Mouse (Mus musculus) T-helper 1 cell (primary cell): ENCODE measurements around the gene Sorbs1.

Experiments
- in situ Hi-C: fragments of 300-600 bp; cut with MboI, MseI; formaldehyde crosslinking; loops from one replicate; pipeline ENCODE4 v1.15.1; 2025; ENCODE audit warnings: high pct_unique_total_duplicates

The Sorbs1 gene

DNA sequence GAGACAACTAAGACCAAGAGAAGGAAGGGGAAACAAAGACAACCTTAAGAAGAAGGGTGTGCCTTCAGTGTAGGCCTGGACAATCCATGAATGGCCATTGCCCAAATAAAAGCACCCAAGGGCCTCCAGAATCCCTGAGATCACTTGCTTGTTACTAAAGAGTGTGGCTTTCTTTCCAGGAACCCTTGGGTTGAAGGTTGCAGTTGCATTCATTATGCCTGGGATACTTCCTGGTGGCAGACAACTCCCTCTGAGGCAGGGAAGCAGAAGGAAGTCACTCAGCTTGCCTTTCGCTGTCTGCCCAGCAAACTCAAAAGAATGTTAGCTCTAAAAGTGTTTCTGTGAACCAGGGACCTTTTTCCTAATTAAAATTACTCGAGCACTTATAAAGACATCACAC lies 164.9 kb downstream of the Sorbs1 start:
- in situ Hi-C loops: no loop called here

DNA sequence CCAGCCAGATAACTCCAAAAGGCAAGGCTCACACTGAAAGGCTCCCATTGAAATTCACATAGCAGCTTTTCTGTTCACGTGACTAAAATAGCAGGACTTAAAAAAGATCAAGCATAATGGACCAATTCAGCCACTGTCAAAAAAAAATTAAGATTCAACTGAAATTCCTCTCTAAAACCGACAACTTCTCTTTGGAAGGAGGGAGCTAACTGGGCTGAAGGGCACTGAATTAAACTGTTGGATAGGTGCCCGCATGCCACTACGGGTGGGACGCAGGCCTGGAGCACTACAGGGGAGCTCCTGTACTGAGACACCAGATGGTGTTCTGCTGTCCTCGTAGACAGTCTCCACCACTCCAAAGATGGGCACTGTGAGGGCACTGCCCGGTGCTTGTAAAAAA lies 165.4 kb downstream of the Sorbs1 start:
- in situ Hi-C loops: no loop called here

DNA sequence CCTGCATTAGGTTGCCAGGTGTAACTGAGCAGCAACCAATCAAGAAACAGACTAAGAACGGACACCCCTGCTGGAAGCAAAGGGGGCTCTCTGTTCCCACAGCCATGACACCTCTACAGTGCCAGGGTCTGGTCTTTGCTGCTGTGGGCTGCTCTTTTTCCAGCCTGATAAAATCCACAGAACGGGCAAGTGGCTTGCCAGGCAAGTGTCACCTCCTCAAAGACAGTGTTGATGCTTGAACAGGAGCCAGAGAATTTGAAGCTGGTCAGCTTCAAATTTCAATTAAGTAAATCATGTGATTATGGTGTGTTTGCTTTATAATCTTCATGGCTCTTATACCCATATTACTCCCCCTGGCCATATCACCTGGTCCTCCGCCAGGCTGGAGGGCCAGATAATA lies 166.7 kb downstream of the Sorbs1 start:
- in situ Hi-C loops: no loop called here

DNA sequence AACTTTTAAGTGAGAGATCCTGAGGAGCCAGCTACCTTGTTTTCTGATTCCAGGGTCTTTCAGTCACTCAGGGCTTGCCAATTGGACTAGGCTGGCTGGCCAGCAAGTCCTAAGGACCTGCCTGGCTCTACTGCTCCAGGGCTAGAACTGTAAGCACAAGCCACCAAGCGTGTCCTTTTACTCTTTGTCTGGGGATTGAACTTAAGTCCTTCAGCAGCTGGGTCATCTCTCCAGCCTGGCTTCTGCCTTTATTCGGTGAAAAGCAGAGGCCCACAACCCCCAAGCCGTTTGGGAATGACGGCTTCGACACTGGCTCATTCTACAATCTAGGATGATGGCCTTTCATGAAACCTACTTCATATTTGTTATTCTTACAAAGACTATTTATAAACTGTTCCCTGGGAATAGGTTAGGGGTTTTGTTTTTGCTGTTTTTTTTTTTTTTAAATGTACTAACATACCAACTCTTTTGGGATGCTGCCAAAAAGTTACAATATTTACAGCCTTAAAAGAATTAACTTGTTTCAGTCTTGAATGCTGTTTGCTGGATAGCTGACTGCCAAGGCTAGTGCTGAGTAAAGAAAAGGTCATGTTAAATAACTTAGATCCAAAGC lies 167.2 kb downstream of the Sorbs1 start:
- in situ Hi-C loops: no loop called here

DNA sequence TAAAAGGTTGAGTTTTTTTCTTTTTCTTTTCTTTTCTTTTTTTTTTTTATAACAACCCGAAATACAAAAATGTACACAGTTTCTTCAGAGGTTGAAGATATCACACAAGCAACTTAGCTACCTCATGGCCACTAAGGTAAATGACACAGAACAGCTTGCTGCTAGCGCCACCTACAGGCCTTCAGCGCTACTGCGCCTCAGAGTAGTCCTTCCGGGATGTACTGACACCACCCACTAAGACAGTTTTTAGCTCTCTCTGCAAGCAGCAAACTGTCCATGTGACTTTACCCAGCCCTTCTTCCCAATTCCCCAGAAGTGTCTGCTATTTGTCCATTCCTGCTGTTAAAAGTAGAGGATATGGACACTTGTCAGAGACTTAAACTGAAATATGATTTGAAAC lies 167.9 kb downstream of the Sorbs1 start:
- in situ Hi-C loops: no loop called here

DNA sequence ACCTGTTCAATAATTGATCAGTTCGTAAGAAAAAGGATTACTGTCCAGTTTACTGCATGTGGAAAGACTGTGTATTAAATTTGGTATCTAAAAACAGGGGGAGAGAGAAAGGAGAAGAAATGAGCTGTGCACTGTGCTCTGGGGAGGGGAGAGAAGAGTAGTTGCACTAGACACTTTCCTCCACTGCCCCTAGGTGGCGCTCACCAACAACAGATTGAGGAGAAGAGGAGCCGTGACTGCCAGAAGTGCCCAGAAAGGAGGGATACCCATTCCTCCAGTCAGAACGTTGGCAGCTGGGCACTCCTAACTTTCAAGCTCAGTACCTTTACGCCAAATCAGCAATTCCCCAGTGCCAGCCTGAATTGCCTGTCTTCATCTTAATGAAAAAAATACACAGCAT lies 170.6 kb downstream of the Sorbs1 start:
- in situ Hi-C loops: no loop called here

DNA sequence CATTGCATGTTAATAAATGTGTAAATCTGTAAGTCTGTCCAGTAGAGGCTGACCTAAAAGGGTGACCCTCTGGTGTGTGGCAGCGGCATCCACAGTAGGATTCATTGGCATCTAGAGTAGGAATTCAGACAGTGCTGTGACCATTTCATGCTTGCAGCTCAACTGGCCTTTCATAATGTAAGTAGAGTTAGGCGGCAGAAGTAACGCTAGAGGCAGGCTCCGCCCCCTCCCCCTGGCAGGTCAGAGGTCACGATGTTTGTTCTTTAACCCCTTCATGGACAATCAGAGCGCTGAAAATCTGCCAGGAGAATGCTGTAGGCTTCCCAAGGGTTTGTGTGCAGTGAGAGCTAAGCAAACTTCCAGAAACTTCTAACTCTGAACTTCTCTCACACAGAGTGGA lies 172.4 kb downstream of the Sorbs1 start:
- in situ Hi-C loops: no loop called here

DNA sequence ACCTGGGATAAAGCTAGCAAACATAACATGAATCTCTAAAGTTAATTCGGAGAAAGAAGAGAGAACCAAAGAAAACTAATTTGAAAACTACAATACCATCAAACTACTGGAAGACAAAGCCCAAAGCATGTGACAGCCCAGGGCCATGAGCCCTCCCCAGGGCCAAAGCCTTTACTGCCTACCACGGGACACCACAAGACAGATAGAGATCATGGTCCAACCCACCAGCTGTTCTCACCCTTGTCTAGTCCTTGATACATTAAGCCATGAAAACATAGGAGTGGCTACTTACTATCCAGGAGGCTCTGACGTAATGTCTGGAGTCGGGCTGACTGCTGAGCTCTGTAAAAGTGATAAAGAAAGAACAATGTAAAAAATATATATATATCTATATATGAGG lies 176.9 kb downstream of the Sorbs1 start:
- in situ Hi-C loops: no loop called here

DNA sequence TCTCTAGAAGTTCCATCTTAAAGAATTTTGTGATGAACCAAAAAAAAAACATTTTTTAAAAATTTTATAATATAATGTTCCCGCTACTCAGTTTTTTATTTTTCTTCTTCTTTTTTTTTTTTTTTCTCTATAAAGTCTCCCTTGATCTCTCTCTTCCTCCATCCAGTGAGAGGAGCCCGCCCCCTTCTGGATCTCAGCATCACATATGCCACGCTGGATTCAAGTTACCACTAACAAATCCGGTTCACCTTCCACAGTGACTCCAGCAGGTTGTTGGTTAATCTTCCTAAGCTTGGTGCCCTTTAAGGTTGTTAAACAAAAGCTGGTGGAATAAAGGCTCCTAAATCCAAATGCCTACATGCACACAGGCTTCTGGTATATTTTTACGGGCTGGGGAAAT lies 179.7 kb downstream of the Sorbs1 start:
- in situ Hi-C loops: no loop called here

DNA sequence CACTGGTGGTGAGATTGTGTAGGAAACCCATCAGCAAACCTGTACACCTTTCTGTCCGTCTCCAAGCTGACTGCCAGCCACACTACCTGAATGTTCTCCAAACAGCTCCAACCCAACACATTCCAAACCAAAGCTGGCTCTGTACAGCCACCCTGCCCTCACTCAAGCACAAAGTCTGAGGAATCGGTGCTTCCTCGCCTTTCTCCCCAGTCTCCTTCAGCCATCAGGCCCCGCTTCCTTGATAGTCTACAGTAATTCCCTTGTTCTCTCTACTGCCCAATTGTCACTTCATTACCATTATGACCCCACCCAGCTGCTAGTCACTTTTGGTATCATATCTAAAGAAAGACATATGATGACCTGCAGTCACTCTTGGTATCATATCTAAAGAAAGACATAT lies 180.5 kb downstream of the Sorbs1 start:
- in situ Hi-C loops: no loop called here

DNA sequence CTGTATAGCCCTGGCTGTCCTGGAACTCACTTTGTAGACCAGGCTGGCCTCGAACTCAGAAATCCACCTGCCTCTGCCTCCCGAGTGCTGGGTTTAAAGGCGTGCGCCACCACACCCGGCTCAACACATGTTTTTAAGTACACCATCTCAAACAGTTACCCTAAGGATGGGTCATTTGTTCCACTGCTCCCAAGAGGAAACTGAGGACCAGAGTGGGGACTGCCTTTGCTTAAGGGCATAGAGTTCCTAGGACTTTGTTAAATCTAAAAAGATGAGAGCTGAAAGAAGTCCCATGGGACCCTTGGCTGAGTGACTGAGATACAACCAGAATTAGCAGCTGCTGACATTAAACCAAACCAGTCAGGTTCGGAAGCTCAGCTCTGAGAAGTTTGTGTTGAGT lies 181.3 kb downstream of the Sorbs1 start:
- in situ Hi-C loops: no loop called here

DNA sequence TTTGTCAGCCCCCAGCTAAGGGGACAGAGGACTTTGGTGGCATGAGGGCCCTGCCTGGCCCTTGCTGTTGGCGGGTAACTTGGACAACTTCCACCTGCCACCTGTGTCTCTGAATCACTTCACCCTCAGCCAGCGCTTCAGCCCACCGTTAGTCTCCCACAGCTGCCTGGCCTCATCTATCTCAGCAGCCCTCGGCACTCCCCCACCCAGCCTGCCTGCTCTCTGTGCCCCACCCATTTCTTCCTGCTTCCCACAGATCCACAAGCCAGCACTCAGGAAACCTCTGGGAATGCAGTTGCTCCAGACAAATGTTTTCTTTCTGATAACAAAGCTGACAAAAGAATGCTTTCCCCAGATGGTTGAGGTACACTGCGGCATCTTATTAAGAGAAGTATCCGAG lies 181.7 kb downstream of the Sorbs1 start:
- in situ Hi-C loops: no loop called here

DNA sequence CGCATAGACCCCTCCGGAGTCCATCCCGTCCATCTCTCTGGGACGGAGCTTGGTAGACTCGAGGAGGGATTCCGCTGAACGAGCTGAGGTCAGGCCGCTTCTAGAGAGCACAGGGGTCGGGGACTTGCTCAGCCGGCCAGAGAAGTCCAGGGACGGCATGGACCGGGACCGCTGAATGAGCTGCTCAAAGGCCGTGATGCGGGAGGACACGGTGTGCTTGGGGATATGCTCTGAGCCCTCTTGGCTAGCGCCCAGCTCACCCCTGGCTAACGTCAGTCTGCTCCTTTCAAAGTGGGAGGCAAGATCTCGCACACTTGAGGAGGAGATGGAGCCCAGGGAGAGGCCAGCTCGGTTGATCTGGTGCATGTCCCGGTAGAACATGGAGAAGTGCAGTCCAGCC lies 187.5 kb downstream of the Sorbs1 start:
- in situ Hi-C loops: no loop called here

DNA sequence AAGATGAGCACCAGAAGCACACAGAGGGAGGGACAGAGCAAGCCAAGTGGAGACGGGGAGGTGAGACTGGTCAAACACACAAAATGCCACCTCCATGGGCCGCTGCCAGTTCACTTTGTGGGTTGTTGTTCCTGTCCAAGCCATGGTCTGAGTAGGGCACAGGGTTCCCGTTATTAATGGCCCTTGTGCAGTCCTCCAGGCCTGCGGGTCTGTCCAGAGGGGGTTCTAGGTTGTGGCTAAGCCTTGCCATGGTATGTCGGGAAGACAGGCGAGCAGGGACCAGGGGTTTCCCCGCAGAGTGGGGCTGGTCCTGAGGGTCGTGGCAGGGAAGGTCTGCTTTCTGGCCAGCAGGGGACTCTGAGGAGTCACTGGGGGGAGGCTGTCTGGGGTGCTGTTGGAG lies 188.2 kb downstream of the Sorbs1 start:
- in situ Hi-C loops: no loop called here

DNA sequence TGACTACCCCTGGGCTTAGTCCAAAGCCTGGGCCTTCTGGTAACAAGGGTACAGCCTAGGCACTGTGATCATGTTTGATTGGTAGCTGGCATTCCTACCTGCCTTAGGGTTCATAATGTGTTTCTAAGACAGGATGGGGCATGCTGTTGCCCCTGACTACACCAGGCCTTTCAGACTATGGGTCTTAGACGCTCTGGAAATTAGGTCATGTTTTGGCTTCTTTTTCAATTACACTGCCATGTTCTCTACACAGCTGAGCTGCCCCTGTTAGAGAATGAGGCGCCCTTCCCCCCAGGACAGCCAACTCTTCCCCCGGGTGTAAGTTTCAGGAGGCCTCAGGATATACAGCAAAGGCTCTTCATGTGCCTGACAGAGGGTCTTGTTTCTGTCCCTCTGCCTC lies 191.4 kb downstream of the Sorbs1 start:
- in situ Hi-C loops: no loop called here

DNA sequence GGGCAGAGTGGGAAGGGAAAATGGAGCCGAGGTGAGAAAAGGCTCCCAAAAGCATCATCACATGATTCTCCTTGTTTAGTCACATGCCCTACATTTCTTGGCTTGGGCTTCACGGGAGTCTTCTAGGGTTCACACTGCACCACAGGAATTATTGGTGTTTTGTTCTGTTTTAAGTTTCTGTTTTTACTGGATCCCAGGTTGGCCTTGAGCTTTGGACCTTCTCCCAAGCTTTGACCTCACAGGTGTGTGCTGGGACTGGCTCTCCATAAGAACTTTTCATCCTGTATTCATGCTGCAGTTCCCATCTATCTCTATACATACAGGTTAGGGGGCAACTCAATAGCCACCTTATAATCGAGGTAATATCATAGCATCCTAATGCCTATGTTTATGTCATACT lies 194.4 kb downstream of the Sorbs1 start:
- in situ Hi-C loops: no loop called here

DNA sequence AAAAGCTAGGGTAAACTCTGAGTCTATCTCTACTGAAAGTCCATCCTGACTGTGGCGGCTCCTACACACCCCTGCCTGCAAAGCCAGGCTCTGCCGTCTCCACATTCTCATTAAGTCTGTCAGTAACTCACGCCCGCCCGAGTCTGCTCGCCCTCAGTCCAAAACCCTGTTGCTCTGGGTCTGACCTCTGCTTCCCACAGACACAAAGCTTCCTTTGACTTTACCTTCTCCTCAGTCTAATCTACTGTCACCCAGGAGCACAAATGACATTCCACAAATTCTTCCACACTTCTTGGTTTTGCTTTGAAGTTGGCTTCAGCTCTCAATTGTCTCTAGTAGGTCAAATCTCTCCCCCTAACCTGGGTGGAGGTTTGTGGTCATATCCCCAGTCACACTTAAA lies 195.1 kb downstream of the Sorbs1 start:
- in situ Hi-C loops: no loop called here

DNA sequence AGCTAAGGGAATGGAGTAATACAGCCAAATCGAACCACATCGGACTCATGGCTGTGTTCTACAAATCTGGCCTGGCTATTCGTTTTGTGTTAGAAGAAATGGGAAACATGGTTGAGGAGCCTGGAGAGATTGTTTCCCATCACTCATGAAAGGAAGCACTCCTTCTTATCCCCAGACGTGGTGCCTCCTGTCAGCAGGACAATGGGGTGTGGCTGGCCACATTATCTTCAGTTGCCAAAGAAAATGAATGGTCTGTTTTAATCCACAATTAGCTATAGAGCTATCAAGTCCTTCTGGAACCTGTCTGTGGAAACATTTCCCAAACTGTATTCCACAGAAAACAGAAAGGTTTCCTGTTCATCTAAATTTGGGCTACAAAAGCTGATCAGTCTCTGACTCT lies 196.6 kb downstream of the Sorbs1 start:
- in situ Hi-C loops: no loop called here

DNA sequence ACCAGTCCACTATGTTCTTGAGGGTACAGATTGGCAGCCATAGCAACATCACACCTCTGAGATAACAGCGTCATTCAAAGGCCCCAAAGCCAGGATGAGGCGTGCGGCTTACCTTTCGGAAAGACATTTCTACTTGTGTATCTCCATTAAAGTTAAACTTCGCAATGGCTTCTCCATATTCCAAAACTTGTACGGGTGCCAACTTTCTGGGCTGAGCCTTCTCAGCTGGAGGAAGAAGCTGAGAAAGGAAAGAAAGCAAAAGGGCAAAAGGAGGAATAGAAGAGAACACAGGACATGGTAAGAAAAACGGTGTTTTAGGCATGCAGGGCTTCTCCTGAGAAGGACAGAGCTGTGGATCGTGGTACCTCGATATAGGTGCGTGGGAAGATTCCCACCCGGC lies 199.3 kb downstream of the Sorbs1 start:
- in situ Hi-C loops: no loop called here

DNA sequence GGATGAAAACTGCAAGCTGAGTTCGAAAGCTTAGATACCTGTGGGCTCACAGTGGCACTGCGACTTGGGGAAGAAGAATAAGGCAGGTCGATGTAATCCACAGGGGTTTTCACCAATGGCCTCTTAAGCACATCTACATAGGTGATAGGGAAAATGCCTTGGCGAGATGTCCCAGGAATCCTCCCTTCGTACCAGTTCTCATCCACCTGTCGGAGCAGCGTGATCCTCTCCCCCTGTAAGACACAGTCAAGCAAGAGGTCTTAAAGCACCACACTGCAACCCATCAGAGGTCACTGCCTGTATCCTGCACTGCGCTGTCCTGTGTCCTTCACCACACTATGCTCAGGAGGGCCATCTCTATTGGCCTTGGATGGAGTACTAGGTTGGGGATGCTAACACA lies 201.9 kb downstream of the Sorbs1 start:
- in situ Hi-C loops: no loop called here

DNA sequence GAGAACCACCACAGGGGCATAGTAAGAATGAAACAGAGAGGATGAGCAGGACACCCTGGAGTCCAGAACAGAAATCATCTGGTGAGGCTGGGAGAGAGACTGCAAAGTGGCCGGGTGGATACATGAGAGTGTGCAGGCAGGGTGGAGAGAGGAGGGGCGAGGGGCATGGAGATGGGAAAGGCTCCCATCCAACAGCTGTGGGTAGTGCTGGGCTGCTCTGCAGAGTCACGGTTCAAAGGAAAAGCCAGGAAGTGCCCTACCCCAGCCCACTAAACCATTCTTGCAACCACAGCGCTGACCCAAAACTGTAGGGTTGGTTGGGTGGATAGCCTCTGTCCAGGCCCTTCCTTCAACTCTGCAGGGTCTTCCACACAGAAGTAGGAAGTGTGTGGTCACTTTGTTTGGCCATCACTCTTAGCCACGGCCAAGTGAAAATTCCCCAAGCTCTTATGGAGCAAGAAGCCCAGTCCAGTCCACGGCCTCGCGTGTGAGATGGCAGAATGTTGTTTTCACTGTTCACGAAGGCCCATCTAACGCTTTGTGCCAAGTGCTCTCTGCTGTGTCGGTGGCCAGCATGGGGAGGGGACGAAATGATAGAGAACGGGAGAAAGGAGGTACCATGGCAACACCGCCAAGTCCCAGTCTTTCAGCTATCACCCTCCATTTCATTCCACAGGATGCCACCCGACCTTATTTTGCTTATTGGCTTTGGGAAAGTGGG lies 203.0 kb downstream of the Sorbs1 start:
- in situ Hi-C loops: no loop called here

DNA sequence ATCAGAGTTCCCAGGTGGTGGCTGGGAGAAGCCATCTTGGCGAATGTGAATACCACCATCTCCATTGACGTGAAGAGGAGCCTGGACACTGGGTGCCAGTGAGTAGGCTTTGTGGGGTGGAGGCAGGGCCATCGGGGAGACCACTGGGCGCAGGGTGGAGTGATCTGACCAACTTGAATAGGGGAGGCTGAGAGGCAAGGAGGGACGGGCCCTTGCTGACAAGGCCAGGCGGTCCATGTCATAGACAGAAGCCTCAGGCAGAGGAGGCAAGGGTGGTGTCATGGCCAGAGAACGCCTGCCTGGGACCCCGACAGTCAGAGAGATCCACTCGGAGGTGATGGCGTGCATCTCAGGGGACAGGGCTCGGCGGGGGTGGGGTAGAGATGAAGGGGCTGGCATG lies 203.7 kb downstream of the Sorbs1 start:
- in situ Hi-C loops: no loop called here

DNA sequence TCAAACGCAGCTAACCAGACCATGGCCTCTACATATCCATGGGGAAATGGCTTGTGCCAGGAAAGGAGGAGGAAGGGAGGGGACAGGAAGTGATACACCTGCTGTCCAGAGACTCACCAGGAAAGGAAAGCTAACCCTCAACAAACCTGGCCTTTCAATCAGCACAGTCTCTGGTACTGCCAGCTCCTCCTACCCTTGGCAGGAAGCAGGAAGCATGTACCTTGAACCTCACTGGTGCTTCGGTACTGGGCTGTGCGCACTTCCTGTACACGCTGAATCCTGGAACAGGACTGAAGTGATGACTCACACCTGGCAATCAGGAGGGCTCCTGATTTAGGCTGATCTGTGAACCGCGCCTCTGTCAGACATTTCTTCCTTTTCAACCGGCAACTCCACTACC lies 206.0 kb downstream of the Sorbs1 start:
- in situ Hi-C loops: no loop called here

DNA sequence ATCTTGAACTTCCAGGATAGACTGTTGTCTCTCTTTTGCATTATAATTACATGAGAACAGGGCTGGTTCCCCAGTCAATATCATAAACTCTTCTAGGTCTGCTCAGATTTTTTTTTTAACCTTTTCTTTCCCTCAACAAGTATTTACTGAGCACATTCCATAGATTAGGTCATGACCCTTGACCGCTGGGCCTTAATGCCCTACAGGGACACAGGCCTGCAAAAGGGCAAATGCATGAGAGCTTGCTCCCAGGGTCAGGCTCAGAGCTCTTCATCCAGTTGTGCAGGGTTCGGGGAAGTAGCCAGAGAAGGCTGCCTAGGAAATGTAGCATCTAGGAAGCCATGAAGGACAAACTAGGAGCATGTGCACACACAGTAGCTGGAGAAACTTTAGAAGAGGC lies 206.9 kb downstream of the Sorbs1 start:
- in situ Hi-C loops: no loop called here
